Mouse (Mus musculus): ENCODE data around the gene Ralgapb.

DNA sequence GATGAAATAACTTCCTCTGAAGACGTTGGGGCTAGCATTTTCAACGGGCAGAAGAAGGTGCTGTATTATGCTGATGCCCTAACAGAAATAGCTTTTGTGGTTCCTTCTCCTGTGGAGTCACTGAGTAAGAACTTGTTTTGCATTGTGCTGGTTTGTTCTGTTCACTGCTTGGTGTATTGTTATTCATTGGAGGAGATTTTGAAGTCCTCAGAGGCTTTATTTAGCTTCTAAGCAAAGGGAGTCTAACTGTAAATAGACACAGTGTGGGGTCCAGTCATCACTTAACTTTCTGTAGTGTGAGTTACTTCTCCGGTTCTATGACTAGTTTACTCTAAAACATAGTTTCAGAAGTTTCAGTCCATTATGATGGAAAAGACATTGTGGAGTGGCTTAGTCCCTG lies 68.0 kb downstream of the Ralgapb start:
- TF ChIP-seq CTCF (IDR thresholded peaks at IDR 0.05; ENCODE audit: control insufficient read depth, insufficient read depth, insufficient replicate concordance, low read depth, low read length), result no peak
- no peak for TF ChIP-seq POLR2A (IDR thresholded peaks at IDR 0.05; ENCODE audit: control insufficient read depth, low read depth, low read length)

Measured in testis, adult 2 months (tissue).